Mouse (Mus musculus) heart, postnatal 36 days (tissue): ENCODE measurements around the gene Ezr. TPM values are rescaled to one million over a fixed set of nuclear protein-coding genes. Genes with fewer than 3 reads are reported as not detected.
A peak's percentile ranks its signal among the peaks of the same experiment; 100 is the strongest.
"Not testable (repeated sequence)": the region's sequence is repeated elsewhere in the genome, so short reads cannot be mapped to it uniquely, and the experiment has no call there.

ENCODE experiments used
- DNase-seq, 2 experiments: peaks; one replicate each; pipeline ENCODE4 v3.0.0; 2021 to 2022
- intact Hi-C: fragments of 180-260 bp; cut with DNase I; formaldehyde crosslinking; loops from one replicate; pipeline ENCODE4 v1.15.1; 2025
- total RNA-seq, 2 experiments: library from RNA; stranded (reverse); gene quantifications; 2 replicates each; pipeline ENCODE4 v1.2.3; 2021

Ezr gene
- total RNA-seq, 2 experiments from 2014 or later: 35.0 to 43.3 TPM

DNA sequence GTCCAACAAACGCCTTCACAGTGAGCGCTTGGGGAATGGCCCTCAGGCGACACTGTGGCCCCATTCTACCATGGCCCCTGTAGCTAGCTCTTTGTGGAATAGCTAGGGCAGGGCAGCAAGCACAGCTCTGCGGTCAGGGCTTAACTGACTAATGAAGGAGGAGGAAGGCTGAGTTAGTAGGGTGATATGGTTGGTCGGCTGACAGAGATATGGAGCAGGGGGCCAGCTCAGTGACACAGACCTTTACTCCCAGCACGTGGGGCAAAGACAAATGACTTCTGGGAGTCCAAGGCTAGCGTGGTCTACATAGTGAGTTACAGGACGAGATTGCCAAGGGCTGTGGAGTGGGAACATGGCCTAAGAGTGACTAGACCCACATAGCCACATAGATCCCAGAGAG is 51.5 kb downstream of the Ezr start:
- no peak for DNase-seq
- intact Hi-C loops: no loop called here

- DNase-seq: no peak
- intact Hi-C loops: no loop called here
Measured at GRCm38 (mm10) chr17:6729244-6729742, 53.3 kb downstream of the Ezr start.

- intact Hi-C loops: no loop called here
- no peak for DNase-seq
Measured at GRCm38 (mm10) chr17:6727996-6728610, 54.5 kb downstream of the Ezr start.

DNA sequence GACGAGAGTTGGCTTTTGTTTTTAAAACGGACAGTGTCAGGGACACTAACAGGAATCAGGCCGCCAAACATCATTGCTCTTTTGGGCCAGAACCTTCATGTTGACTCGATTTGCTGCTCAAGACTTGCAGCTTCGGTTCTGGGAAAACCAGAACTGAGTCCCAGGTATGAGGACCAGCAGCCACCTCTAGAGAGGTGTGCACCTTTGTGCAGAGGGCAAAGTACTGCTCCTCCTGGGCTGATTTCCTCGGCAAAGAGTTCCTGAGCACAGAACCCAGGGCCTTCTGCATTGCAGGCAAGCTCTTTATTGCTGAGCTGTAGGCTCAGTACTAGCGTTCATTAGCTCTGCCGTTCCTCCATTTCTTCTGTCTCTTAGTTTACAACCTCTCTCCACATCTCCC is 68.6 kb downstream of the Ezr start:
- intact Hi-C loops, DNase-seq: not testable (repeated sequence)

GRCm38 (mm10) chr17:6713483-6713882 is 69.1 kb downstream of the Ezr start:
- DNase-seq, intact Hi-C loops: not testable (repeated sequence)

DNA sequence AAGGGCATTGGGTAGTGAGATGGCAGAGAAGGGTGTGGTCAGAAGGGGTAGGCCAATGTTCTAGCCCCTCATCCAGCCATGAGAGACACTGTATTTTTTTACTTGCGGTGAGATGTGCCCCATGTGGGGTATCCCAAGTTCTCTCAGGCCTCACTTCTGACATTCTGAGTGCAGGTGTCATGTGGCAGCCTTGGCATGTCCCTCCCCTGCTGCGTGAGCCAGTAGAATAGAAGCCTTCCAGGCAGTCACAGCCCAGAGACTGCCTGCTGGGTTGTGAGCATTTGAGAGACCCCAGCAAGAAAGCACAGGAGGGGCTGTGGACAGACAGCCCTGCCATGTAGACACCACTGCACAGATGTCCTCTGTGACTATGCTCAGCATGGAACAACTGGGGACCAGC is 74.4 kb downstream of the Ezr start:
- intact Hi-C loops, DNase-seq: not testable (repeated sequence)

DNA sequence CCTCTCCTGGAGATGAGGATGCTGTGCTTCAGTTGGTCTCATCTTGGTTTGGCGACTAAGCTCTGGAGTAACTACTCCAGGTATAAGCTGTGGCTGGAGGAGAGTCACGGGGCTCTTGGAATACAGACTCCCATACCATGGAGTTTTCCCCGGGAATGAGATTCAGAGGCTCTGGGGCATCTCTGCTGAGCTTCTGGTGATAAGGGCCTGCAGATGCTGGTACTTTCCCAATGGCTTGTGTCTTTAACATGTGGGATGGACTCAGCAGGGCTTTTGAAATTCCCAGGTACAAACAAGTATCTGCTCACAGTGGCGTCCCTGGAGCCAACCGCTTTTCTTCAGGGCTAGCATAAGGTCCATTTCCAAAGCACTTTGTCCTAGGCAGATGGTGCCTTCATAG is 75.2 kb downstream of the Ezr start:
- intact Hi-C loops, DNase-seq: not testable (repeated sequence)

DNA sequence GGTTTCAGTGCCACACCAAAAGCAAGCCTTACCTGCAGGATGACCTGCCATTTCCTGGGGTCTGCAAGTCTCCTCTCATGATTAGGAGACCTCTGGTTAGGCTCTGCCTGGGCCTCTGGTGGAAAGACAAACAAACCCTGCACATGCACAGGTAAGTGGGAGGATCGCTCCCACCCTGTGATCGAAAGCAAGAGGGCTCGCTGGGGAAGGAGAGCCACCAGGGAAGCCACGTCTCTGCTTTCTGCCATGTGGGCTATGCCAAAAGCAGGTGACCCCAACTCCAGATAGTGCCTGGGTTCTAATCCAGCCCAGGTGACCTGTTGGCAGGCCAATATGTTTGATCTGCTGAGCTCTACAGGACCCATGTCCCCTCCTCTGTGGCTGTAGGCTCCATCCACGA is 76.1 kb downstream of the Ezr start:
- intact Hi-C loops, DNase-seq: not testable (repeated sequence)

GRCm38 (mm10) chr17:6703381-6704270 is 79.0 kb downstream of the Ezr start:
- DNase-seq, intact Hi-C loops: not testable (repeated sequence)

DNA sequence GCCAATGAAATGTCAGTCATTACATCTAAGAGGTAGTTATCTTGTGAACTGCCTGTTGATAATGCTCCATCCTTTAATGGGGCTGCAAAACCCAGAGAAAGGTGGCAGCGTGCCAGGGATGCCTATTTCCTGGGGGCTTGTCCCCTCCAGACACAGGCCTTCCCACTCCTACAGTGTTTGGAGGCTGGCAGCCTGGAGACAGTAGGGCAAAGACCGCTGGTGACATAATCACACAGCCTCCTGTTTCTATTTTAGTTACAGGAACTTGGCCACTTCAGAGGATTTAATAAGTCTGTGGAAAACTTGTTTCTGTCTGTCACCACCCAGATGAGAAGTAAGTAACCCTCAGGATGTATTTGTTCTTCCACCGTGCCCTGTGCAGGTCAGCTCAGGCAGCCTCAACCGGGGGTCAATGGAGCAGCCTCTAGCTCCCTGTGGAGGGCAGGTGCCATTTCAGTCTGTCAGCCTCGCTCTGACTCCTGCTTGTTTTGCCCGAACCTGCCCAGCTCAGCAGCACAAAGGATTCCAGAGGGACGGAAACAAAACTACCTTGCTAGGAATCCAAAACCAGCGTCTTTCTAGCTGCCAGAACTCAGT is 79.9 kb downstream of the Ezr start:
- DNase-seq, intact Hi-C loops: not testable (repeated sequence)

GRCm38 (mm10) chr17:6700077-6700476 is 82.5 kb downstream of the Ezr start:
- intact Hi-C loops, DNase-seq: not testable (repeated sequence)

- DNase-seq, intact Hi-C loops: not testable (repeated sequence)
Measured at GRCm38 (mm10) chr17:6699502-6699901, 83.1 kb downstream of the Ezr start.

GRCm38 (mm10) chr17:6697224-6697775 is 85.3 kb downstream of the Ezr start:
- peak; percentile 58 to 65 for DNase-seq
- intact Hi-C loops: not testable (repeated sequence)

DNA sequence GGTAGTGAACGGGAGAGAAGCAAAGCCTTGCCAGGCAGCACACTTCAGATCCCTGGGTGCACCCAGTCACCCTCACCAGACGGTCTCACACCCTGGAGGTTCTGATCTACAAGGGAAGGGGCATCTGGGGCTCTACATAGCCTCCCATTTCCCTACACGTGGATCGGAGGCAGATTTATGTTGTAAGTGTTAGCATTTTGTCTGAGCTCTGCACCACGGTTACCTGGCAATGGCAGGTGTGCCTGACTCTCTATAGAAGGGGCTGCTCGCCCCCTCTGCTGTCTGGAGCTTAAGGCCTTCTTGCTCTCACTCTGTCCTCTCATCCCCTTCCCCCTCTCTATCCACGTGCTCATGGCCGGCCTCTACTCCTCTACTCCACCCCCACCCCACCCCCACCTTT is 86.1 kb downstream of the Ezr start:
- intact Hi-C loops: not testable (repeated sequence)

GRCm38 (mm10) chr17:6695712-6696111 is 86.9 kb downstream of the Ezr start:
- intact Hi-C loops: not testable (repeated sequence)

More for the DNA sequence above, 86.1 kb downstream of the Ezr start:
- not testable (repeated sequence) for DNase-seq

DNA sequence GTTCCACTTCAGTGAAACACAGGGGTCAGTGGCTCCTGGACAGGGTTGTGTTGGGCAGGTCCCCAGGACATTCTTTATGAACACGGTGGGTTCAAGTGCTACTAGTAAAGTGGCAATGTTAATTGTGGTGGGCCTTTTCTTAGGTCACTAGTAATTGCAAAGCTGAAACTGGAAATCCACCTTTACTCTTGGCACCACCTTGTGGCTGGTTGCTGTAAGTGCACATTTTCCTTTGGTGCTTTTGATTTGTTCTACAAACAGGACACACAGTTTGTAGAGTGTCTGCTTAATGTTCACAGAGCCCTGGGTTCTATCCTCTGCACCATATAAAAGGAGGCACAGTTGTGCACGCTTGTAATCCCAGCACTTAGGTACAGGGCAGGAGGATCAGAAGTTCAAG is 91.0 kb downstream of the Ezr start:
- peak; percentile 89 to 93 for DNase-seq
- intact Hi-C loops: not testable (repeated sequence)

More at GRCm38 (mm10) chr17:6695712-6696111, 86.9 kb downstream of the Ezr start:
- not testable (repeated sequence) for DNase-seq

DNA sequence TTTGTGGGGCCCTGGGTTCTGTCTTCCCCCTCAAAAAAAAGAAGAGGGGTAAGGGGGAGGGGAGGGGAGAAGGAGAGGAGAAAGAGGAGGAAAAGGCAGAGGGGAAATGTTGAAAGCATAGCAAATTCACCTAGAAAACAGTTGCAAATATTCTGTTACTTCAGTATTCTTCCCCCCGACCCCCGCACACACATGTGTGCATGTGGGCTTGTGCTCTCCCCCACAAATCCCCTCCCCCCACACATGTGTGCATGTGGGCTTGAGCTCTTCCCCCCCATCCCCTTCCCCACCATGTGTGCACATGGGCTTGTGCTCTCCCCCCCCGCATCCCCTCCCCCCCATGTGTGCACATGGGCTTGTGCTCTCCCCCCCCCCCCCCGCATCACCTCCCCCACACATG is 93.2 kb downstream of the Ezr start:
- DNase-seq, intact Hi-C loops: not testable (repeated sequence)
